Mouse (Mus musculus): ENCODE measurements around the gene Otud7b. TPM values are rescaled to one million over a fixed set of nuclear protein-coding genes. Genes with fewer than 3 reads are reported as not detected.
A peak's percentile ranks its signal among the peaks of the same experiment; 100 is the strongest.

The Otud7b gene
- polyA plus RNA-seq (2012; rRNA removed), result 5.7 and 8.9 TPM in 2 replicates

DNA sequence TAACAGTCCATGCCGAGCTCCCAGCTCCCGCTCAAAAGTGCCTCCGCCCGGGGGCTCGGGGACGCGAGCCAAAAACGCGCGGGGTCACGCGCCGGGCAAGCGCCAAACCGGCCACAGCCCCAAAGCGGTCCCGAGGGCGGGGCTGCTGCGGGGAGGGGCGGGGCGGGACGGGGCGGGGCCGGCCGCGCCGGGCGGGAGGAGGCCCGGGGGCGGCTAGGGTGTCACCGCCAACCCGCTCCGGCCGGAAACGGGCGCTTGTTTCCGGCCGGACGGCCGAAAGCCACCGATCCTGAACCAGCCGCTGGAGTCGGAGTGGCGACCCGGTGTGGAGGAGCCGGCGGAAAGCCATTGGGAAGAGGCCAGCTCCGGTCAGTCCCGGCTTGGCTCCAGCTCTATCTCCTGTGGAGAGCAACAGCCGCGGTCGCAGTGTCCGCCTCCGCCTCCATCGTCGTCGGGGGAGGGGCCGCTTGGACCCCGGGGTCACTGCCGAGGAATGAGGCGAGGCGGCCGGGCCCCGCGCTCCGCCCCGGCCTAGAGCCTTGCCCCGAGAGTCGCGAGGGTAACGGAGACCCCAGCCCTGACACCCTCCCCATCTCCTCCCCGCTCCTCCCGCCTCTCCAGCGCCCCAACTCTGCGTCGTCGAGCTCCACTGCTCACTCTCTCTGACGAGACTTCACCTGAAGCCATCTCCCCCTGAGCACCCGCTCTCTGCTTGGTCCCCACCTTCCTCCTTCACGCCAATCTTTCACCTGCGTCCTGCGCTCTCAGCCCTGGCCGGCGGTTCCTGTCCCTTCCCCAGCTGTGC lies at the start of gene Otud7b:
Gene Otud7b, plus strand, starts transcription at position 267 of the 805 bp plus-strand sequence.
- DNase-seq (ENCODE audit: low read depth, low spot score), result no peak
- 1% methylated on average over 79 of the region's 84 CpGs for WGBS

DNA sequence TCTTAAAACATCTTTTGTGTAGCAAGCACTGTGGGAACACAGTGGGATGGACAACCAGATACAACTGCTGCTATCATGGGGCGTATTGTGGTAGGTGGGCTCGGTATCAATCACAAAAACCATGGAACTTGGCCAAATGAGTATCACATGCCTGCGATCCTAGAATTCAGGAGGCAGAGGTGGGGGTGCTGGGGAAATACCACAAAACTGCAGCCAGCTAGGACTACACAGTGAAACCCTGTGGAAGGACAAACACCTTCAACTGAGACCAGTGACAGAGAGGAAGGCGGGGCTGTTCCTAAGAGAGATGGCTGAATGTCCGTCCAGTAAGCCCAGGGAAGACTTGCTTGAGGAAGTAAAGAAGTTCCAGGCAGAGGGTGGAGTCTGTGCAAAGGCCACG lies 49.0 kb upstream of the Otud7b start:
- 72% methylated on average over 6 of the region's 6 CpGs for WGBS

DNA sequence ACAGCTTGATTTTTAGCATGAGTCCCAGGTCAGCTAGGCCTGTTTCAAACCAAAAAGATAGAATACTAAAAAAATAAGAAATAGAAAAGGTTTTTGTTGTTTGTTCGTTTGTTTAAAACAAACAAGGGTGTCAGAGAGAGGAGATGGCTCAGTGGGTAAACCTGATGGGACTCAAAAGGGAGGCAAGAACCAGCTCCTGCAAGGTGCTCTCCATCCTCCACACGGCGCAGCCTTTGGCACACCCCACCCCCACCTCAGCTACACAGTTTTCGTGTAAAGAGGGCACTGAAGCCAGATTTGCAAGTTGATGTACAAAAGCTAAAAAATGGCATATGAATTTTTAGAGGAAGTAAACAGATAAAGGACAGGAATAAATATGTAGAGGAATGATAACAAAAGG lies 48.3 kb upstream of the Otud7b start:
- 86% methylated on average over 4 of the region's 4 CpGs for WGBS
- no peak for DNase-seq (ENCODE audit: low read depth, low spot score)

More for the DNA sequence above, 49.0 kb upstream of the Otud7b start:
- DNase-seq (ENCODE audit: low read depth, low spot score), result no peak

DNA sequence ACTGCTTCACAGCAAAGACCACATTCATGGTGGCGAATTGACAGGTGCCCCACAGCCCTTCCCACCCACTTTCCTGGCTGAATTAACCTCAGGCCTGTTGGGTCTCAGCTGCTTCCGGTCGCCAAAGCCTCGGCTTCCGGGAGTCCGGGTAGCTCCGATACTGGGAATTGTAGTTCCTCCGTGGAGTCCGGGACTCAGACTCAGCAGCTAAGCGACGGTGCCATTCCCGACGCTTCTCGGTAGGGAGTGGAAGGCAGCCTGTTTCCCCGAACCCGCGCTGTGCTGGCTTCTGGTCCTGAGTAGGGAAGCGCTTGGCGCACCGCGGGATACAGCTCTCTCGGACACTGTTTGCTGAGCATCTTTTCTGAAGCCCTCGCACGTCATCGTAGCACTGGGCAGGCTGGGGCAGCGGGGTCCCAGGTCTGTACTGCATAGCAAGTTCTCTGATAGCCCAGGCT lies 46.6 kb upstream of the Otud7b start:
- DNase-seq (ENCODE audit: low read depth, low spot score), result peak; percentile 74
- under 1% methylated on average over 26 of the region's 26 CpGs for WGBS

DNA sequence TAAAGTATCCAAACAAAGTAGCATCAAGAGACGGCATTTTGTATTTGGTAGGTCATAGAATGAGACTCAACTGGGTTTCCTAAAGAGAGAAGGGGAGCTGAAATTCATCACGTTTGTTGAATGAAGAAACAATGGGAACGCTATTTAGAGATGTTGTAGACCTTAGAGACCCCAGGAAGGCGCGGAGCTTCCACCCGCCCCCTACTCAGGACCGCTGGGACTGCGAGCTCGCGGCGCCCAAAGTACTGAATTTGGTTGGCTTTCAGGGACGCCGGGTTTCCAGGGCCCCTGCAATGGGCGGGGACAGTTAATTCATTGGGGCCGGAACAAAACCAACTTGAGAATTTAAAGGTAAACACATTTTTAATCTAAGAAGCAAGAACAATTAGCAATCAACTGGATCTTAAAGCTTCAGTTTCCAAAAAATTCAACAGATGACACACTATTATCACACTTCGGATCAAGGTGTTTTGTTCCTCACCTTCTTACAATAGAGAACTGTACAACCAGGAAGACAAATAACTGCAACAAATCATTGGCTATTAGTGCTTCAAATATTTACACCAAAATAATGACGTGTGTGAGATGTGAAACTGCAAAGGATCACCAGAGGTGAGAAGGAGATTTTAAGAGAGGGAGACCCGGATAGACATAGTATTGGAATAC lies 46.0 kb upstream of the Otud7b start, which contains the start of gene Vps45:
Gene Vps45, minus strand, starts transcription at position 236 of the 666 bp plus-strand sequence.
- DNase-seq (ENCODE audit: low read depth, low spot score), result no peak
- 3% methylated on average over 18 of the region's 18 CpGs for WGBS

DNA sequence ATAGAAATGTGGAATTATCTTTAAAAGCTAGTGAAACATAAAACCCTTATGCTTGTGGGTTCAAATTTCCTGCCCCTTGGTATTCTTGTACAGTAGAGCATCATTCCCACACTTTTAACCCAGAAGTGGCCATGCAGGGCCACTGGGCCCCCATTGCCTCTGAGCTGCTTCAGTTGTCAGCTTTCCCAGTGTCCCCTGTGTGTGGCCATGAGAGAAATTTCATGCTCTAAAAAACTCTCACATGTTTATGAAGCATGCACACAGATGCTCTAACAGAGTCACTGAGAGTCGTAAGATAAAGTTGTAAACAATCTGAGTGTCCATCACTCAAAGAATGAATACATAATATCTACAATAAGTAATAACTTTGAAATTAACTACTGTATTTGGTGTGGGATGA lies 44.2 kb upstream of the Otud7b start:
- WGBS, result 79% methylated on average over 1 of the region's 1 CpGs
- no peak for DNase-seq (ENCODE audit: low read depth, low spot score)

DNA sequence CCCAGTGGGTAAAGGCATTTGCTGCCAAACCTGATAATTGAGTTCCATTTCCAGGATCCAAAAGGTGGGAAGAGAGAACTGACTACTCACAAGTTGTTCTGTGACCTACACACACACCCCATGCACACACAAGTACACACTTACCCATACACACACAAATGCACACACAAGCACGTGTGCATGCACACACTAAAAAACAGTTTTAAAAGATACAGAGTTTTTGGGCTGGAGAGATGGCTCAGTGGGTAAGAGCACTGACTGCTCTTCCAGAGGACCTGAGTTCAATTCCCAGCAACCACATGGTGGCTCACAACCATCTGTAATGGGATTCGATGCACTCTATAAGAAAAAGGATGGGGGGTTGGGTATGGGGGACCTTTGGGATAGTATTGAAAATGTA lies 41.0 kb upstream of the Otud7b start:
- DNase-seq (ENCODE audit: low read depth, low spot score), result no peak
- WGBS, result 81% methylated on average over 2 of the region's 2 CpGs

DNA sequence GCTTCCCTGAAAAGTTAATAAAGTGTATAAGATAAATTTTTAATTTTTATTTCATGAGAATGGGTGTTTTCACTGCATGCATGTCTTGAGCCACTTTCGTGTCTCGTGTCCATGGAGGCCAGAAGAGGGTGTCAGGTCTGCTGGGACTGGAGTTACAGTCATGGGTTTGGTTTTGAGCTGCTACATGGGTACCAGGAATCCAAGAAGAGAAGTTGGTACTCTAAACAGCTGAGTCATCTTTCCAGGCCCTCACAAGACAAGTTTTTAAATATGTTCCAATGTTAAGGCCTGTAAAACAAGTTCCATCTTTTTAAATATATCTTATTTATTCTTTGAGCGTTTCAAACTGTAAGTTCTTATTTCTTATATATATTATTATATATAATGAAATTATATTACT lies 40.1 kb upstream of the Otud7b start:
- DNase-seq (ENCODE audit: low read depth, low spot score), result no peak
- 90% methylated on average over 3 of the region's 3 CpGs for WGBS

DNA sequence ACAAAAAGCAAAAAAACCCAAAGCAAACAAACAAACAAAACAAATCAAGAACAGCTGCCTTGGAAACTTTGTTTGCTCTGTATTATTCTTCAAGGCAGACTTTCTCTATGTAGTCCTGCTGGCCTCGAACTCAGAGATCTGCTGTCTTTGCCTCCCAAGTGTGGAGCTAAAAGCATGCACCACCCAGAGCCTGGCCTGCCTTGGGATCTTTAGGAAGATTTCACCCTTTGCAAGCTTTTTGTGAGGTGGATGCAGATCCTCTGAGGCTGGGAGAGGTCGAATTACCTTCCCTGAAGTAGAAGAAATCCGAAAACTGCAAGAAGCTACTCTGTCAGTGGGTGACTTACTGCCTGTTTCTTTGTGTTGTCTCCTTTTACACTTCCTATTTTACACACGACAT lies 39.2 kb upstream of the Otud7b start:
- WGBS, result 40% methylated on average over 4 of the region's 4 CpGs
- no peak for DNase-seq (ENCODE audit: low read depth, low spot score)

DNA sequence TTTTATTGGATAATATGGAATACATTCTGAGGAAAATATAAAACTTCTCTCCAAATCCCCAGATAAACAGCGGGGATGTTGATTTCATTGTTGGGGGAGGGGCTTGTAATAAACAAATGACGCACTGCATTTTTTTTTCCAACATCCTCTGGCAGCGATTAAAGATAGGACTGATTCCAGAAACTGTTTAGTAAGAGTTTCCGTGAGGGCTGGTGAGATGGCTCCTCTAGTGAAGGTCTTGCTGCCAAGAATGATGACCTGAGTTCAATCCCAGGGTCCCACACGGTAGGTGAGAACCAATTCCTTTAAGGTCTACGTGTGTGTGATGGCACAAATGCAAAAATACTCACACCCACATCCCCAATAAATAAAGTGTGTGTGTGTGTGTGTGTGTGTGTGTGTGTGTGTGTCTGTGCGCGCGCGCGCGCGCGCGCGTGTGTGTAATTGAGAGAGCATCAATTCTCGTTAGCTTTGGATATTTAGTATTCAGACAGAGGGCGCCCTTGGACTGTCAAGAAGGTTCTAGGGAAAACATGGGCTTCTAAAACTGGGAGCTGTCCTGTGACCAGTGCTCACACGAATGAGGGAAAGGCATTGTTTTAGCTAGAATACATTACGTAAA lies 38.5 kb upstream of the Otud7b start:
- peak; percentile 42 for DNase-seq (ENCODE audit: low read depth, low spot score)
- WGBS, result 30% methylated on average over 20 of the region's 20 CpGs

DNA sequence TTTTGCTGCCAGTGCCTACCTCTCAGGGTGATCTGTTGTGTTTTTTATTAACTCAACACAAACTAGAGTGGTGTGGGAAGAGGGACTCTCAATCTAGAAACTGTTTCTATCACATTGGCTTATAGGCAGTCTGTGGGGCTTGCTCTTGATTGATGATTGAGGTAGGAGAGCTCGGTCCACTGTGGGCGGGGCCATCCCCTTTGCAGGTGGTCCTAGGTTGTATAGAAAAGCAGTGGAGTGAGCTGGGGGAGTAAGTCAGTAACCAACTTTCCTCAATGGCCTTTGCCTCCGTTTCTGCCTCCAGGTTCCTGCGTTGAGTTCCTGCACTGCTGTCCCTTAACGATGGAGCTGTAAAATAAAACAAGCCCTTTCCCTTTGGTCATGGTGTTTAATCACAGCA lies 37.6 kb upstream of the Otud7b start:
- DNase-seq (ENCODE audit: low read depth, low spot score), result no peak
- 67% methylated on average over 5 of the region's 5 CpGs for WGBS

DNA sequence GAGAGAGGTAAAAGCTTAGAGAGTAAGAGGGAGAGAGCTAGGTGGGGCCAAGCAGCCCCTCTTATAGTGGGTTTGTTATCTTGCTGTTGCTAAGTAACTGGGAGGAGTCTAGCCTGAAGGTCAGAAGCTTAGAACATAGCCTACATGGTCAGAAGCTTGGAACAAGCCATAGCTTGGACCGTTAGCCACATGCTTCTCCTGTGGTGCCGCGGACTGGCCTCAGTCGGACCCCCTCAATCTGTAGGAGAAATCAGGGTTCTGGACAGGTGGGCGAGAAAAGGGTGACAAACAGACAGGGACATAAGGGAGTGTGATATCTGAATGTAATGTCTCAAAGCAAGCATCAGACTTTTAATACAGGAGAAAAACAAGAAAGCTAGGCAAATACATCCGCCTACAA lies 35.3 kb upstream of the Otud7b start:
- WGBS, result 94% methylated on average over 6 of the region's 6 CpGs

DNA sequence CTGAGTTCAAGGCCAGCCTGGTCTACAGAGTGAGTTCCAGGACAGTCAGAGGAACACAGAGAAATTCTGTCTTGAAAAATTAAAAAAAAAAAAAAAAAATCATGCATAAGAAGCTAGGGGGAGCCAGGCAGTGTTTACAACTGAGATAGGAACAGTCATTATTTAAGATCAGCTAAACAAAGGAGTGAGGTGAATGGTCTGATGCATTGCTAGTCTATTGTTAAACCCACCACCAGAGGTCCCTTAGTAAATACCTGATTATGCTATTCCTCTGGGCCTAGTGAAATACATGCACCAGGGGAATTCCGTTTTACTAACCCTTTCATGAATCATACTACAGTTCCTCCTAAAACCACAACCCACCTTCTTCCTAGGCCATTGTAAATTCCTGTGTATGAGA lies 34.8 kb upstream of the Otud7b start:
- no peak for DNase-seq (ENCODE audit: low read depth, low spot score)
- WGBS, result 28% methylated on average over 1 of the region's 1 CpGs

More for the DNA sequence above, 35.3 kb upstream of the Otud7b start:
- DNase-seq (ENCODE audit: low read depth, low spot score), result no peak

DNA sequence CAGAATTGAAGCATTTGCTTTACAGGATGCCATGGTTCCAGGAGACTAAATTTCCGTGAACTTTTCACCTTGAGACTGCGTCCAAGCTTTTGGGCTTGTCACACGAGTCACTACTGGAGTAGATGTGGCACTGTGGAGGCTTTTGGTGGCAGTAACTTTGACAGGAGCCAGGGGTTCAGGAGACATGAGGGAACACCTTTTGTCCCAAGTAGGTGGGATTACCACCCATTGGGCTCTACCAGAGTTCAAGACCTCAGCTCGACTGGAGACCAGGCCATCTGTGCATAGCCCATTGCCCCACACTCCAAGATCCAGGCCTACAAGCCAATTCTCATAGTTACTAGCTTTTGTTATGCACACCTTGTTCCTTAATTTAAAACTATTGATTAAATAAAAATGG lies 34.1 kb upstream of the Otud7b start:
- no peak for DNase-seq (ENCODE audit: low read depth, low spot score)
- WGBS, result 77% methylated on average over 4 of the region's 4 CpGs

DNA sequence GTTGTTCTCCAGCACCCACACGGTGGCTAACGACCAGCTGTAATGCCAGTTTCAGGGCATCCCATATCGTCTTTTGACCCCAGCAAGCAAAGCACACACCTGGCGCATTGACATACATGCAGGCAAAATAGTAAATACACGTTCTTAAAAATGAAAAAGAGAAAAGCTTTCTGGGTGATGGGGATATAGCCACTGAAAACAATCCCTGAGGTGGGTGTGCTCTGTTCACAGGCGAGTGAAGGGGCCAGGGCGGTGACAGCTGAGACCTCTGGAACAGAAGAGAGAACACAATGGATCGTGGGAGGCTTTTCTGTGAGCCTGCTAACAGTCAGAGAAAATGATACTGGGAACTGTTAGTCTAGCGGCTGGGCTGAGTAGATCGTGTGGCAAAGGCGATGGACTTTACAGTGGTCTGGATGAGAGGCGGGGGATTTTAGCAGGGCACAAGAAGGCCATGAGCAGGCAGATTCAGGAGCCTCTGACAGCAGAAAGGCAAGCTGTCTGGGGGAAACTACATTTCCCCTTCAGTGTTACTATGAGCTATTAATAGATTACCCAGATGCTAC lies 31.3 kb upstream of the Otud7b start:
- WGBS, result 74% methylated on average over 12 of the region's 12 CpGs
- no peak for DNase-seq (ENCODE audit: low read depth, low spot score)

DNA sequence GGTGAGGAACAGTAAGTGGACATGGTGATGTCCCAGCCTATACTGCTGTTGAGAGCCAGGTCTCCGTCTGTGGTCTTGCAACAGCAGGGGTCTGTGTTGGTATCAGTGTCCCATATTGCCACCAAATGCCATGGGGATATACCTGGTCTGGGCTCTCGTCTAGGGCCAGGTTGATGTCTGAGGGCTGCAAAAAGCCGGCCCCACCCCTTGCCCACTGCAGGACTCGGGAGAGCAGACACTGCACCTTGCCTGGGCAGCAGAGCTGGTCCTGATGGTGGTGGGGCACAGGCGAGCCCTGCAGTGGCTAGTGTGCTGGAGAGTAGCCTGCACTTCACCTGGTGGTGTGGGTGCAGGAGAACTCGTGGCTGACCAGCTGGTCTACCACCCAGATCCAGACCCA lies 26.3 kb upstream of the Otud7b start:
- no peak for DNase-seq (ENCODE audit: low read depth, low spot score)
- 80% methylated on average over 6 of the region's 6 CpGs for WGBS

DNA sequence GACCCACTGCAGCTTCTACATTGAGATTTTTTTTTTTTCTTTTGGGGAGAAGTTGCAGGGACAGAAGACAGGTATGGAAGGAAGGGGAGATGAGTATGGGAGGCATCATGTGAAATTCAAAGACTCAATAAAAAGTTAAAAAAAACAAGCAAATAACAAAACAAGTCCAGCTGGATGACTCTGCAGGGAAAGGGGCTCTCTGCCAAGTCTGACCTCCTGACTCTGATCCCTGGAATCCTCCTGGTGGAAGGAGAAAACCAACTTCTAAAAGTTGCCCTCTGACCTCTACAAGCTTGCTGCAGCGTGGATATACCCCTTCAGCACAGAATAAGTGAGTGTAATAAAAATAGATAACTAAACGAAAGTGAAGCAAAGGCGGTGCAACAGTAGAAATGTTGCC lies 25.6 kb upstream of the Otud7b start:
- no peak for DNase-seq (ENCODE audit: low read depth, low spot score)
- 10% methylated on average over 3 of the region's 3 CpGs for WGBS

DNA sequence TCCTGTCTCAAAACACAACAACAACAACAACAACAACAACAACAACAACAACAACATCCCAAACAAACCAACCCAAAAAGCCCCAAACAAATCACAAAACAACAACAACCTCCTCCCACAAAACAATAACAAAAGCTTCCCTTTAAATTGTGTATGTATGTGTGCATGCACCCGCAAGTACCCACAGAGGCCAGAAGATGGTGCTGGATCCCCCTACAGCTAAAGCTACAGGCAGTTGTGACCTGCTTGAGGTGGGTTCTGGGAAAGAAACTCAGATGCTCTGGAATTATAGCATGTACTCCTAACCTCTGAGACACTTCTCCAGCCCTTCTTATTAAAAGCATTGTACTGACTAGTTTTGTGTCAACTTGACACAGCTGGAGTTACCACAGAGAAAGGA lies 23.3 kb upstream of the Otud7b start:
- WGBS, result 91% methylated on average over 1 of the region's 1 CpGs

DNA sequence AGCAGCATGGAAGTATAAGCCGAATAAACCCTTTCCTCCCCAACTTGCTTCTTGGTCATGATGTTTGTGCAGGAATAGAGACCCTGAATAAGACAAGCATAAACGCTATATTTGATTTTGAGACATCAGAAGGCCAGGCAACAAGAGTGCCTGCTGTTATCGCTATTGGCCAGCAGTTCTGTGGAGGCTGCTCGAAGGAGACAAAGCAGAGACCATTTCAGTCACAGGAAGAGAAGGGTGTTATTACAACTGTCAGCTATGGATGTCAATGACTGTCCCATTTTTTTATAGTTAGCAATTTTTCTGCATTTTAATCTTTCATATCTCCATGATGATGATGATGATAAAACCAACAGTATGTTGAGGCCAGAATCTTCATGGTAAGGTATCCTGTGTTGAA lies 22.7 kb upstream of the Otud7b start:
- 87% methylated on average over 4 of the region's 4 CpGs for WGBS
- no peak for DNase-seq (ENCODE audit: low read depth, low spot score)

More for the DNA sequence above, 23.3 kb upstream of the Otud7b start:
- no peak for DNase-seq (ENCODE audit: low read depth, low spot score)

DNA sequence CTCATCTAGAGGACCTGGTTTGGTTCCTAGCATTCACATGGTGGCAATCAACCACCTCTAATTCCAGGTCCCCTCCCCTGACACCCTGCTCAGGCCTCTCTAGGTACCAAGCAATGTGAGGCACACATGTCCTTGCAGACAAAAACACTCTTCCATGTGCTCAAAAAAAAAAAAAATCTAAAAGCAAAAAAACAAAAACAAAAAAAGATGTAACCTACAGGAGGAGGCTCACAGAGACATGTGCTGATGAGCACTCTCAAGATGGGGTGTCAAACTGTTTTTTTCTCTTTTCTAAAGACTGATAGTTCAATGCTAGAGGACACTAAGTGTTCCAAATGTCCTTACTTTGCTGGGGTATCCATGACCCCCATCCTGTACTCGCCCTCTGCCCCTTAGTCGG lies 22.2 kb upstream of the Otud7b start:
- 83% methylated on average over 2 of the region's 2 CpGs for WGBS

More for the DNA sequence above, 22.2 kb upstream of the Otud7b start:
- DNase-seq (ENCODE audit: low read depth, low spot score), result no peak

Data from large intestine, adult 2 months (tissue).